Mouse (Mus musculus) adipocyte (in vitro differentiated cells): ENCODE measurements at regions not wholly inside any gene's neighbourhood (a gene's known extent, or its start where the extent isn't known, plus 50 kb on each side); places are given as distances from the start of the nearest gene placed in this dataset.

Source experiments
- DNase-seq: peaks from one replicate; pipeline ENCODE4 v3.0.0-alpha.2; 2016; ENCODE audit warnings: low spot score

- DNase-seq = no peak
These were observed 62.4 kb upstream of the Tab2 start for GRCm38 (mm10) chr10:8018229-8019026.

- DNase-seq = no peak
These were observed 60.7 kb upstream of the Tab2 start for GRCm38 (mm10) chr10:8016741-8017140.

GRCm38 (mm10) chr10:8011744-8012143, 55.7 kb upstream of the Tab2 start:
- DNase-seq = no peak

GRCm38 (mm10) chr10:8011138-8011537, 55.1 kb upstream of the Tab2 start:
- no peak for DNase-seq

GRCm38 (mm10) chr10:8009855-8010254, 53.8 kb upstream of the Tab2 start:
- no peak for DNase-seq

GRCm38 (mm10) chr10:8007990-8008368, 51.9 kb upstream of the Tab2 start:
- DNase-seq = no peak

- no peak for DNase-seq
These were observed 51.4 kb upstream of the Tab2 start for GRCm38 (mm10) chr10:8007286-8007989.
